Mouse (Mus musculus): Measurements from ENCODE around the gene Mxd1. TPM values are rescaled to one million over a fixed set of nuclear protein-coding genes. Genes with fewer than 3 reads are reported as not detected.

Gene Mxd1
- total RNA-seq (2021) = 10 to 100 TPM; 17.9 to 20.7 TPM
- long read RNA-seq, experiment 1, full-length matches to known transcripts = 15 of 18 reads
- long read RNA-seq, experiment 1, partial matches to known transcripts = 1 of 18 reads
- long read RNA-seq, experiment 1, other reads (novel, unspliced or antisense) = 2 of 18 reads
- long read RNA-seq, experiment 2, full-length matches to known transcripts = 16 of 19 reads
- long read RNA-seq, experiment 2, partial matches to known transcripts = 2 of 19 reads
- long read RNA-seq, experiment 2, other reads (novel, unspliced or antisense) = 1 of 19 reads

DNA sequence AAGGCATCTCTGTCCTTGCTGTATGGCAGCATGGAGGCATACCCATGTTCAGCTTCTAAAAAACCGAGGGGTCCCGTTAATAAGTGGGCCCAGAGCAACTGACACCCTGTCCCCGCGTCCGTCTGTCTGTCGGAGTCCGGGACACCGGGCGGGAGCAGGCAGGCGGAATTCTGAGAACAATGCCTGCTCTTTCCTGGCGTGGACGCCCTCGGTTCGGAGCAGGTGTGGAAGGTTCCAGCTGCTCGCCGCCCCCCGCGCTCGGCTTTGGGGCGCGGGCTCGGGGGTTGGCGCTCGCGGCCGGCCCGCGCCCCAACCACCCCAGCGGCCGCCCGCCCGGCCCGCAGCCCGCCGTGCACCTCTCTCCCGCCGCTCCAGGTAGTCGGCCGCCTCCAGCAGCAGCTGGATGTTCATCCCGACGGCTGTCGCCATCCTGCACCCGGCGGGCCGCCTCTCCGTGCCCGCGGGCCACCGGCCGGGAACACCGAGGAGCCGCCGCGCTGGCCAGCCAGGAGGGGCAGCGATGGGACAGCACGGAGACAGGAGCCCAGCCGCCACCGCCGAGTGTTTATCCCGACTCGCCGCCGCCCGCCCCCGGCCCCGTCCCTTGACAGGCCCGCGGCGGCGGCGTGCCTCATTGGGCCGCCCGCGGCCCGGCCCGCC is at the start of gene Mxd1:
Mxd1 (minus strand) TSS at position 582 of the 660 bp plus-strand sequence.
- H3K27ac ChIP-seq = peak within 1 kb of the TSS; percentile 87
- peak in 1 of 2 experiments; percentile 30 for DNase-seq (ENCODE audit: low spot score in 2 of 2)
- no peak for TF ChIP-seq CTCF (conservative IDR thresholded peaks at IDR 0.05)
- peak within 1 kb of the TSS; percentile 82 for H3K4me3 ChIP-seq

DNA sequence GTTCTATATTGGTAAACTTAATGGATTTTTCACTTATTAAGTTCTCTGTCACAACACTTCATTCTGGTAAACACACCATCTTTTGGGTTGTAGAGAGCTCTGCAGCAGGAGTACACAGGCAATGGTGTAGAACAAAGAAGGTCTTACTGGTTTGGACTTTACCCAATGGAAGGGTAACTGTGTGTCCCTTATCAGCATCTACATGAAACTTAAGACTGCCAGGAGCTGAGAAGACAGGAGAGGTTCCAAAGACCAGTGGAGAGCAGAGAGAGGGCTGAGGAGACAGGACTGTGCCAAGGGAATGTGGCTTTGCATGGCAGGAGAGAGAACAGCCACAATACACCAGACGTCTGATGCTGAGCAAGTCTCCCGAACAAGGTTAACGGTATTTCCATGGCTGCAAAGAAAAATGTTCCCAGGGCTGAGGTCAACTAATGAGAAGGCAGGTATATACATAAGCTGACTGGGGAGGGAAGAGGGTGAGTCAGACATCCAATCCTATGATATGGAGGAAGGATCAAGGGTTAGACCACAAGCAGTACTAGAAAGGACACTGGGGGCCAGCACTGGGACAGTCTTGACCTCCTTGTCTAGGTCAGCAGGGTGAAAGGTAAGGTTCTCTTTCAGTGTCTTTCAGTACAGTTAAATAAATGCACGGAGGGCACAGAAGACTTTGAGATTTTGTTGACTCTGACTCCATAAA is 39.3 kb upstream of the Mxd1 start:
- Histone ChIP-seq H3K27ac (no peak overlapping the region), H3K4me3 (no peak overlapping the region)
- no peak for DNase-seq (ENCODE audit: low spot score in 2 of 2)
- no peak for TF ChIP-seq CTCF (conservative IDR thresholded peaks at IDR 0.05)

DNA sequence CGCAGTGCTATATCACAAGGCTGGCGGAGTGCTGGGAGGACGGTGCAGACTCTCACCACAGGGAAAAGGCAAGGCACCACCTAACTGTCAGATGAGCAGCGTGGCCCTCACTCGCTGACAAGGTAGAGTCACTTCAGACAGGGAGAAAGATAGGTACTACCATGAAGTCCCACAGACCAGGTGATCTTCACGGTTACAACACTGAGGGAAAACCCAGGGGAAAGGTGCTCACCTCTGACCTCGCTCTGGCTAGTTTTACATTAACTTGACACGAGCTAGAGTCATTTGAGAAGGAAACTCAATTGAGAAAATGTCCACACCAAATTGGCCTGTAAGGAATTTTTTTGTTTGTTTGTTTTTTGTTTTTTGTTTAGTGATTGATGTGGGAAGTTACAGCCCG is 33.6 kb upstream of the Mxd1 start:
- no peak overlapping the region for H3K4me3 ChIP-seq
- TF ChIP-seq CTCF (conservative IDR thresholded peaks at IDR 0.05) = no peak
- DNase-seq (ENCODE audit: low spot score in 2 of 2) = no peak
- no peak overlapping the region for H3K27ac ChIP-seq

DNA sequence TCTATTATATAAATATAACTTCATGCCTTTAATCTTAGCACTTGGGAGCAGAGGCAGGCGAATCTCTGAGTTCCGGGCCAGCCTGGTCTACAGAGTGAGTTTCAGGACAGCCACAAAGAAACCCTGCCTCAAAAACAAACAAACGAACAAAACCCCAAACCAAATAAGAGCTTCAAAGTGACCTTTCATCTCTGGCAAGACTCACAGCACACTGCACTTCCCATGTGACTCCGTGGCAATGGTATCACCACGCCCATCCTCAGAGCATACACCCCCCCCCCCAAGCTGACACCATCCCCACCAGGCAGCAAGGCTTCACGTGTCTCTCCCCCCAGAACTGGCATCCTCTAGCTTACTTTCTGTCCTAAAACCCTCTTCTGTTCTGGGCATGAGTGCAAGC is 28.9 kb upstream of the Mxd1 start:
- Histone ChIP-seq H3K4me3 (no peak overlapping the region), H3K27ac (no peak overlapping the region)
- no peak for TF ChIP-seq CTCF (conservative IDR thresholded peaks at IDR 0.05)
- no peak for DNase-seq (ENCODE audit: low spot score in 2 of 2)

DNA sequence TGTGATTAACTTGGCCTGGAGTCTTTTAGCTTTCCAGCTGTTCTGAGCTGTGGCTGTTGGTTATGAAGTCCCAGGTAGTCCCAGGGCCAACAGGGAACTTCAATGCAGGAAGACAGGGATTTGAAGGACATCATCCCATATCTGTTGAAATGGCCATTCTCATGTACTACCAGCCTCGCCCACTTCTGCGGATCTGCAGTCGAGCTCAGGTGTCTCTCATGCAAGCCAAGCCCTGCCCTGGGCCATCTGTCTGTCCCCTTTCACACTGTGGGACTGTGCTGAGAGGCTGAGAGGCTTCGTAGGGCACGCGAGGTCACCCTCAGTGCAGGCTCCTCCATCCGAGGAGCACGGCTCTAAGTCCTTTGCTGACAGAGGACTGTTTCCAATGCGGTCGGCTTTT is 27.3 kb upstream of the Mxd1 start:
- no peak overlapping the region for H3K27ac ChIP-seq
- TF ChIP-seq CTCF (conservative IDR thresholded peaks at IDR 0.05) = no peak
- DNase-seq (ENCODE audit: low spot score in 2 of 2) = no peak
- H3K4me3 ChIP-seq = no peak overlapping the region

DNA sequence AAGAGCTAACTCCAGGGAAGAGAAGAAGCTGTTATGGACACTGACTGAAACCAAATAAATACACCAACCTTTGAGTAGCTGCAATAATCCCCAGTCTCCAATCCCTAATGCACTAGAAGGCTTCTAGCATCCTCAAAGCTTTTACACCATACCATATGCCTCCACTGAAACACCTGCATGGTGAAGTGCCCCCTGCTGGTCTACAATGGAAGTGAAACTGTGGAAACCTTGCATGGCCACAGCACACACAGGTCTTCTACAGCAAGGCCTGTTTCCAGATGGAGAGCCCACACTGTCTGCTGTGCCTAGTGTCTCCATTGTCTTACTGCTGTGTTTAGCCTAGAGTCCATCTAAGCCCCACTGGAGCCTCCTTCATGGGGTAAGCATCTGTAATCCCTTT is 25.5 kb upstream of the Mxd1 start:
- peak in 1 of 2 experiments; percentile 59 for DNase-seq (ENCODE audit: low spot score in 2 of 2)
- Histone ChIP-seq H3K27ac (no peak overlapping the region), H3K4me3 (no peak overlapping the region)
- peak; percentile 88 for TF ChIP-seq CTCF (conservative IDR thresholded peaks at IDR 0.05)

DNA sequence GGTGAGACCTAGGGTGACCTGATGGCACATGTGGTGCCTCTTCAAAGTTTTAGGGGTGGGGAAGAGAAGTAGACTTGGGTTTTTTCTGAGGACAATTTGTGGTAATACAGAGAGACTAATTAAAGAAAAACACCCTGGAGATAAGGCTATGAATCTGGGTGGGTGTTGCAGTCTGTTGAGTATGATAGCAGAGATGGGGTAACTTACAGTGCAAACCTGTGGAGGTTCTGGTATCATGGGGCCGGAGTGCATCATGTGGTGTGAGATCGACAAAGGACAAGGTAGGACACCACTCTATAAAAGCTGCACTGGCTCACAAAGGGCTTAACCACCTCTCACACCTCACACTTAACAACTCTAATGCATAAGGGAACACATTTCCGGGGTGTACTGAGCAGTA is 20.7 kb upstream of the Mxd1 start:
- Histone ChIP-seq H3K27ac (no peak overlapping the region), H3K4me3 (no peak overlapping the region)
- TF ChIP-seq CTCF (conservative IDR thresholded peaks at IDR 0.05) = no peak
- DNase-seq (ENCODE audit: low spot score in 2 of 2) = no peak

DNA sequence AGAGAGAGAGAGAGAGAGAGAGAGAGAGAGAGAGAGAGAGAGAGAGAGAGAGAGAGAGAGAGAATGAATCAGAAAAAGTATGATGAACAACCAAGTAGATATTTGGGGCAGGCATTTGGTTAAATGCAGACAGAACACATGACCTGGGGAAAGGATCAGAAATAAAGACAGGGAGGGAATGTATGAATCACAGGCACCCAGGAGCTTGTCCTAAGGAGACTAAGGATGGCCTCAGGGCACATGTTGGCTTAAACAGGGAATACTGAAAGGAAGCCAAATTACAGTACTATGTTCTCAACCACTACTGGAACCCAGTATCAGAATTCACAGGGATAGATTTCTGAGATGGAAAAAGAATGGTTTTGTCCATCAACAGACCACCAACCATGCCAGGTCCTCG is 18.0 kb upstream of the Mxd1 start:
- no peak for TF ChIP-seq CTCF (conservative IDR thresholded peaks at IDR 0.05)
- H3K4me3 ChIP-seq = no peak overlapping the region
- no peak for DNase-seq (ENCODE audit: low spot score in 2 of 2)
- H3K27ac ChIP-seq = no peak overlapping the region

DNA sequence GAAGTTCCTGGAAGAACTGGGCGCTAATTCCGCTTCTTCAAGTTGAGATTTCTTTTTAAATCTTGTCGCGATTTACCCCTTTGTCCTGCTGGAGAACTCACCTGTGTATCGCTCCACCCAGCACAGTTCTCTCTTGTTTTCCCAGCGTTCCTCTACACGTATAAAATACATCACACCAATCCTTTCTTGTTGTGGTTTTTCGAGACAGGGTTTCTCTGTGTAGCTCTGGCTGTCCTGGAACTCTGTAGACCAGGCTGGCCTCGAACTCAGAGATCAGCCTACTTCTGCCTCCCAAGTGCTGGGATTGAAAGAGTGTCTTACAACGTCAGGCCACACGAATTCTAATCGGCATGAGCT is 15.7 kb upstream of the Mxd1 start:
- H3K27ac ChIP-seq = peak overlapping the region; percentile 87
- DNase-seq (ENCODE audit: low spot score in 2 of 2) = no peak
- H3K4me3 ChIP-seq = peak overlapping the region; percentile 100
- no peak for TF ChIP-seq CTCF (conservative IDR thresholded peaks at IDR 0.05)

DNA sequence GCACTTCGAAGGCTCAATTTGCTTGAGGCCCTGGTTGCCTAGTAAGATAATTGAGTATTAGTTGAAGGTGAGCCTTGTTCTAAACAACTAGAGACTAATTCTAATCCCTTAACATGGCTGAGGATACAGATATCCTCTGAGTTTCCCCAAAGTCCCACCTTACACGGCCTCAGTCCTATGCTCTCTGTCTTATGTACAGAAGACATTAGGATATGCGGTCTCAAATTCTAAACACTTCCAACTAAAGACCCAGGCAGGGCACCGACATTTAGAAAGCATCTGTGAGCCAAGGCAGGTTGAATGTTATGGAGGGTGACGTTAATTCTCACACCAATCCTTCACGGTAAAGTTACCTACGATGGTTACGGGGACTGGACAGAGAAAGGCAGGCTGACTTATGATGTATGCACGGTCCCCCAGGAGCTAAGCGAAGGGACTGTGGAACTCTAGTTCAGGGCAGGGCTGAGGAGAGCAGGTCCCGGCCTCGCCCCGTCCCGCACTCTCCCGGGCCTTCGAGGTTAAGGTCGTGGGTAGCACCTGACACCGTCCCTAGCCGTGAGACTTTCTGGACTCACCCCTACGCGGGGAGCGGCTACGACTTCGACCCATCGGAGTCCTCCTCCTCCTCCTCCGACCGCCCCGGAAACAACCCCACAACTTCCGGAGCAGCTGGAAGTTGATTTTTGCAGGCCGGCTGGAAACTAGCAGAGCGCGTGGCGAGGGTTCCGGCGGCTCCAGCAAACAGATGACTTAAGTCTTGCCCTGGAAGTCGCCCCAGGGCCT is 15.1 kb upstream of the Mxd1 start, which contains the start of gene Snrnp27:
Snrnp27 (minus strand) TSS at position 651 of the 783 bp plus-strand sequence.
- Histone ChIP-seq H3K27ac (peak within 1 kb of the TSS; percentile 87), H3K4me3 (peak within 1 kb of the TSS; percentile 100)
- peak; percentile 89 to 94 for DNase-seq (ENCODE audit: low spot score in 2 of 2)
- no peak for TF ChIP-seq CTCF (conservative IDR thresholded peaks at IDR 0.05)

DNA sequence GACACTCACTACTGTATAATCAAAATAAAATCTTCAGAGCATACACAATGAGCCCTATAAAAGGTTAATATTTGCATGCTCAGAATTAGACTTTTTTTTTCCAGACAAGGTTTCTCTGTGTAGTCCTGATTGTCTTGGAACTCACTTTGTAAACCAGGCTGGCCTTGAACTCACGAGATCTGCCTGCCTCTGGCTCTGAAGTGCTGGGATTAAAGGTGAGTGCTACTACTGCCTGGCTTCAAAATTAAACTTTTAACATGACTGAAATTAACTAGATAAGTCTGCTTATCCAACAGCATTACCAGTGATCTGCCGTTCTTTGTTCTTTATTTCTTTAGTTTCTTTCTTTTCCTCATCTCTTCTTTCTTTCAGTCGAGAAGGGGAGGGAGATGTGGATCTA is 12.3 kb upstream of the Mxd1 start:
- no peak overlapping the region for H3K4me3 ChIP-seq
- DNase-seq (ENCODE audit: low spot score in 2 of 2) = no peak
- no peak overlapping the region for H3K27ac ChIP-seq
- TF ChIP-seq CTCF (conservative IDR thresholded peaks at IDR 0.05) = no peak

DNA sequence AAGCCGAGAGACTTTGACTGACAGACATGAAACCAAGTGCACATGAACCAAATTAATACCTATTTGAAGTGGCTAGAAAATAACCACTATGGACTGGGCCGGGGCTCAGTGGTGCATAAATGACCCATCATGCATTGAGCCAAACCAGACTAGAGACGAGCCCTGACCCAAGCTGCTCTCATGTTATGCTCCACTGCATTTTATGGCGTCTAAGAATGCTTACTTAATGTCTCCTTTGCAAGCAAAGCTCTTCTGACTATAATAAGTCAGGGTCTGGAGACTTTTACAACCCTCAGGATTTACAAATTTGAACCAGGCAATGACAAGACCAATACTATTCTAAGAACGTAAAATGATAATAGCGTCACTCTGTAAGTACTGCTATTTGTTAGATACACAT is 9.4 kb upstream of the Mxd1 start:
- no peak overlapping the region for H3K4me3 ChIP-seq
- no peak for DNase-seq (ENCODE audit: low spot score in 2 of 2)
- no peak overlapping the region for H3K27ac ChIP-seq
- no peak for TF ChIP-seq CTCF (conservative IDR thresholded peaks at IDR 0.05)

DNA sequence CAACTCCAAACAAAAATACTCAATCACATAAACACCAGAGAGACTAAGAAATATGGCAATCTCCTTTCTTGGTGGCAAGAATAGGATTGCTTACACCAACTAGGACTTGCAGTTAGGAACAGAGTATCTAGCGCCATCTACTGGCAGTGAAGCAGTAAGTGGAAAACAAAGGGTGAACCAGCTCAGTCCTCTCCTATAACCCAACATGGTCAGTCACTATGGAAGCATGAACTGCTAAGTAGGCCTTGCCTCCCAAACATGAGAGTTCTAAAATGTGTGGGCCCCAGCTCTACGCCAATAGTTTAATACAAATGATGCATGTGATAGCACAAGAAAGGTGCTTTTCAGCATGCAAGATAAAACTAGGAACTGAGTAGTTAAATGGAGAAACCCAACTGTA is 1.9 kb upstream of the Mxd1 start:
- DNase-seq (ENCODE audit: low spot score in 2 of 2) = peak; percentile 67 to 82
- Histone ChIP-seq H3K4me3 (no peak overlapping the region), H3K27ac (0 out of 2 replicates have a peak overlapping the region, but pooled peaks have one; percentile 87)
- peak; percentile 96 for TF ChIP-seq CTCF (conservative IDR thresholded peaks at IDR 0.05)

Data from layer of hippocampus, adult 2 months (tissue).